Mouse (Mus musculus) forebrain, embryonic 16.5 days (tissue): ENCODE measurements around the gene Pank4. TPM values are rescaled to one million over a fixed set of nuclear protein-coding genes. Genes with fewer than 3 reads are reported as not detected.

ENCODE experiments used
- ATAC-seq: fragments of 200-750 bp; cut with Nextera tagmentation; 2 replicates; pipeline ENCODE4 v1.8.0; 2017; ENCODE audit warnings: mild to moderate bottlenecking, moderate library complexity
- H3K27ac ChIP-seq: fragments of 300-500 bp; sonication (generic); 2 replicates; pipeline ENCODE4 v1.5.1; 2014; ENCODE audit warnings: low read length, control low read depth
- H3K27me3 ChIP-seq: fragments of 300-500 bp; sonication (generic); replicated peaks from 2 replicates; pipeline ENCODE4 v1.6.1; 2014; ENCODE audit warnings: low read length; ENCODE audit not compliant: control insufficient read depth, insufficient read depth
- H3K36me3 ChIP-seq: fragments of 300-500 bp; sonication (generic); 2 replicates; pipeline ENCODE4 v1.6.1; 2014; ENCODE audit not compliant: control insufficient read depth, insufficient read depth
- H3K4me1 ChIP-seq: fragments of 300-500 bp; sonication (generic); replicated peaks from 2 replicates; pipeline ENCODE4 v1.6.1; 2014; ENCODE audit warnings: low read length; ENCODE audit not compliant: control insufficient read depth, insufficient read depth
- H3K4me2 ChIP-seq: fragments of 300-500 bp; sonication (generic); 2 replicates; pipeline ENCODE4 v1.6.1; 2014; ENCODE audit warnings: mild to moderate bottlenecking, low read length, control low read depth
- H3K4me3 ChIP-seq: fragments of 300-500 bp; sonication (generic); replicated peaks from 2 replicates; pipeline ENCODE4 v1.5.1; 2014; ENCODE audit warnings: mild to moderate bottlenecking, low read length, control low read depth
- H3K9ac ChIP-seq: fragments of 300-500 bp; sonication (generic); replicated peaks from 2 replicates; pipeline ENCODE4 v1.6.1; 2014; ENCODE audit warnings: low read depth, low read length, control low read depth
- H3K9me3 ChIP-seq: fragments of 300-500 bp; sonication (generic); 2 replicates; pipeline ENCODE4 v1.6.1; 2016; ENCODE audit warnings: low read length; ENCODE audit not compliant: control insufficient read depth
- WGBS: fragments of 180-500 bp; shearing (Covaris S2); extraction: QIAGEN DNeasy Blood & Tissue Kit; methylation state at CpG from one replicate; pipeline ENCODE4 v1.1.7; 2014; 5-methylcytosine and 5-hydroxymethylcytosine counted together
- polyA plus RNA-seq: library from polyadenylated mRNA; unstranded; fragments of >200 nt; fragmentation: Nextera tagmentation; extraction: Ambion mirVana; gene quantifications from 2 replicates; pipeline ENCODE4 v1.2.1, GENCODE M21; 2015

The Pank4 gene
- polyA plus RNA-seq, 1 experiment from 2014 or later: 47.1 TPM

- no peaks in the 10 kb centered on the region for H3K36me3 ChIP-seq
- H3K9me3 ChIP-seq: no peaks in the 10 kb centered on the region
- 3% methylated on average over 13 of the region's 13 CpGs for WGBS
- peaks cover 82% of the 10 kb centered on the region for H3K4me1 ChIP-seq
- ATAC-seq: no peak
- H3K27me3 ChIP-seq: no peaks in the 10 kb centered on the region
- H3K4me3 ChIP-seq: peak overlapping the region; percentile 84
- H3K9ac ChIP-seq: peak overlapping the region; percentile 79
- peak overlapping the region; percentile 89 for H3K4me2 ChIP-seq
- H3K27ac ChIP-seq: peak overlapping the region; percentile 96
Observed at GRCm38 (mm10) chr4:154961911-154962310, 2.0 kb upstream of the Pank4 start.

GRCm38 (mm10) chr4:154962683-154963082 lies 1.2 kb upstream of the Pank4 start:
- Histone ChIP-seq H3K9ac (peak overlapping the region; percentile 79), H3K9me3 (no peaks in the 10 kb centered on the region), H3K27me3 (no peaks in the 10 kb centered on the region), H3K27ac (peak overlapping the region; percentile 96), H3K4me1 (peaks cover 74% of the 10 kb centered on the region), H3K36me3 (no peaks in the 10 kb centered on the region), H3K4me3 (peak overlapping the region; percentile 84), H3K4me2 (peak overlapping the region; percentile 89)
- ATAC-seq: no peak
- WGBS: 12% methylated on average over 7 of the region's 7 CpGs

GRCm38 (mm10) chr4:154963190-154963836 lies 610 bp upstream of the Pank4 start:
- no peaks in the 10 kb centered on the region for H3K9me3 ChIP-seq
- H3K4me3 ChIP-seq: peak overlapping the region; percentile 84
- ATAC-seq: no peak
- H3K27me3 ChIP-seq: no peaks in the 10 kb centered on the region
- peak overlapping the region; percentile 89 for H3K4me2 ChIP-seq
- H3K4me1 ChIP-seq: peaks cover 68% of the 10 kb centered on the region
- peak overlapping the region; percentile 96 for H3K27ac ChIP-seq
- H3K36me3 ChIP-seq: no peaks in the 10 kb centered on the region
- H3K9ac ChIP-seq: peak overlapping the region; percentile 92
- WGBS: 4% methylated on average over 11 of the region's 11 CpGs

- under 1% methylated on average over 36 of the region's 36 CpGs for WGBS
- peak overlapping the region; percentile 89 for H3K4me2 ChIP-seq
- peak overlapping the region; percentile 92 for H3K9ac ChIP-seq
- peaks cover 5% of the 10 kb centered on the region for H3K36me3 ChIP-seq
- H3K9me3 ChIP-seq: no peaks in the 10 kb centered on the region
- no peak; the same call in none of the 2 replicates for ATAC-seq
- H3K4me3 ChIP-seq: peak overlapping the region; percentile 84
- peak overlapping the region; percentile 96 for H3K27ac ChIP-seq
- no peaks in the 10 kb centered on the region for H3K27me3 ChIP-seq
- H3K4me1 ChIP-seq: peaks cover 56% of the 10 kb centered on the region
Observed at GRCm38 (mm10) chr4:154964581-154965235, 785 bp downstream of the Pank4 start.

GRCm38 (mm10) chr4:154965856-154966255 lies 1.9 kb downstream of the Pank4 start:
- Histone ChIP-seq H3K9ac (no peak overlapping the region), H3K4me1 (peaks cover 47% of the 10 kb centered on the region), H3K27me3 (no peaks in the 10 kb centered on the region), H3K27ac (no peak overlapping the region), H3K36me3 (peaks cover 15% of the 10 kb centered on the region), H3K4me3 (no peak overlapping the region), H3K4me2 (peak overlapping the region; percentile 89; the same call in 1 of the 2 replicates), H3K9me3 (no peaks in the 10 kb centered on the region)
- WGBS: 40% methylated on average over 3 of the region's 3 CpGs
- no peak for ATAC-seq

- Histone ChIP-seq H3K9me3 (no peaks in the 10 kb centered on the region), H3K4me1 (peaks cover 37% of the 10 kb centered on the region), H3K27ac (no peak overlapping the region), H3K4me2 (no peak overlapping the region), H3K4me3 (no peak overlapping the region), H3K27me3 (no peaks in the 10 kb centered on the region), H3K36me3 (peaks cover 28% of the 10 kb centered on the region), H3K9ac (no peak overlapping the region)
- no peak for ATAC-seq
- 41% methylated on average over 5 of the region's 5 CpGs for WGBS
Observed at GRCm38 (mm10) chr4:154967173-154967572, 3.2 kb downstream of the Pank4 start.

GRCm38 (mm10) chr4:154972546-154972945 lies 8.6 kb downstream of the Pank4 start:
- Histone ChIP-seq H3K4me1 (no peaks in the 10 kb centered on the region), H3K4me3 (no peak overlapping the region), H3K27me3 (no peaks in the 10 kb centered on the region), H3K36me3 (peaks cover 64% of the 10 kb centered on the region), H3K9me3 (no peaks in the 10 kb centered on the region), H3K4me2 (no peak overlapping the region), H3K9ac (no peak overlapping the region), H3K27ac (no peak overlapping the region)
- ATAC-seq: no peak
- WGBS: 93% methylated on average over 12 of the region's 12 CpGs

GRCm38 (mm10) chr4:154974163-154974611 lies 10.3 kb downstream of the Pank4 start:
- H3K4me1 ChIP-seq: no peaks in the 10 kb centered on the region
- H3K27me3 ChIP-seq: no peaks in the 10 kb centered on the region
- H3K9ac ChIP-seq: no peak overlapping the region
- 89% methylated on average over 11 of the region's 11 CpGs for WGBS
- ATAC-seq: no peak
- H3K36me3 ChIP-seq: peaks cover 73% of the 10 kb centered on the region
- no peak overlapping the region for H3K4me3 ChIP-seq
- no peak overlapping the region for H3K27ac ChIP-seq
- no peaks in the 10 kb centered on the region for H3K9me3 ChIP-seq
- no peak overlapping the region for H3K4me2 ChIP-seq

- no peak overlapping the region for H3K9ac ChIP-seq
- 88% methylated on average over 4 of the region's 4 CpGs for WGBS
- peaks cover 33% of the 10 kb centered on the region for H3K36me3 ChIP-seq
- H3K4me2 ChIP-seq: no peak overlapping the region
- no peak for ATAC-seq
- no peak overlapping the region for H3K4me3 ChIP-seq
- H3K9me3 ChIP-seq: no peaks in the 10 kb centered on the region
- no peaks in the 10 kb centered on the region for H3K27me3 ChIP-seq
- no peak overlapping the region for H3K27ac ChIP-seq
- H3K4me1 ChIP-seq: peaks cover 5% of the 10 kb centered on the region; the same call in 1 of the 2 replicates
Observed at GRCm38 (mm10) chr4:154980110-154980509, 16.2 kb downstream of the Pank4 start.
